Mouse (Mus musculus): ENCODE measurements around the gene Sez6.
A peak's percentile ranks its signal among the peaks of the same experiment; 100 is the strongest.

The Sez6 gene

DNA sequence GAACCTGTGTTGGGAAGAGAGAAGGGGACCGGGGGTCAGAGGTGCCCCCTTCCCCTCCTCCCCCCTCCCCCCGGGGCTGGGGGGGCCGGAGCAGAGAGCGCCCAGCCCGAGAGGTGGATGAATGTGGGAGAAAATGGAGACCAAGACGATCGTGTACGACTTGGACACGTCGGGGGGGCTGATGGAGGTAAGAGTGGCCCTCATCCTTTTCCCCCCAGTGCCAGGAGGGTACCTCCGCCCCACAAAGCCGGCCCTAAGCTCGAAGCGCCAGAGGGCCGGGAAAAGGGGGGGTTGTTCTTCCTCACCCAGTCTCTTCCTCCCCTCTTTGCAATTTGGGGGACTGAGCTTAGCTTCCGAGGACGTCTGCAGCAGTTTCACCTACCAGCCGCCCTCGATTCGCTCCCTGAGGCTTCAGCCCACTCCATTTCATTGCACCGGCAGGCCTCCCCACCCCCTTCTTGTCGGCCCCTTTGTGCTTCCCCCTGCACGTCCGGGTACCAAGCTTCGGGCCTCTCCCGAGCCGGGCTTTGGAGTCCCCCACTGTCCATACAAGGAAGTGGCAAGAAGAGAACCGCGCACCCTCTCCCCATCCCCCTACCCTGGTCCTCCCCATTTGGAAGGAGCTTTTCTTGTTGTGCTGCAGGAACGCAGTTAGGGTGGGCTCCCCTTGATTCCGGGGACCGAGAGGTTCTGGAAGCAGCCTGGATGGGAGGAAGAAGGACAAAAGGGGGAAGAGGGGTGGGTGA, 52.8 kb downstream of the Sez6 start:
- peak; percentile 68 for DNase-seq

DNA sequence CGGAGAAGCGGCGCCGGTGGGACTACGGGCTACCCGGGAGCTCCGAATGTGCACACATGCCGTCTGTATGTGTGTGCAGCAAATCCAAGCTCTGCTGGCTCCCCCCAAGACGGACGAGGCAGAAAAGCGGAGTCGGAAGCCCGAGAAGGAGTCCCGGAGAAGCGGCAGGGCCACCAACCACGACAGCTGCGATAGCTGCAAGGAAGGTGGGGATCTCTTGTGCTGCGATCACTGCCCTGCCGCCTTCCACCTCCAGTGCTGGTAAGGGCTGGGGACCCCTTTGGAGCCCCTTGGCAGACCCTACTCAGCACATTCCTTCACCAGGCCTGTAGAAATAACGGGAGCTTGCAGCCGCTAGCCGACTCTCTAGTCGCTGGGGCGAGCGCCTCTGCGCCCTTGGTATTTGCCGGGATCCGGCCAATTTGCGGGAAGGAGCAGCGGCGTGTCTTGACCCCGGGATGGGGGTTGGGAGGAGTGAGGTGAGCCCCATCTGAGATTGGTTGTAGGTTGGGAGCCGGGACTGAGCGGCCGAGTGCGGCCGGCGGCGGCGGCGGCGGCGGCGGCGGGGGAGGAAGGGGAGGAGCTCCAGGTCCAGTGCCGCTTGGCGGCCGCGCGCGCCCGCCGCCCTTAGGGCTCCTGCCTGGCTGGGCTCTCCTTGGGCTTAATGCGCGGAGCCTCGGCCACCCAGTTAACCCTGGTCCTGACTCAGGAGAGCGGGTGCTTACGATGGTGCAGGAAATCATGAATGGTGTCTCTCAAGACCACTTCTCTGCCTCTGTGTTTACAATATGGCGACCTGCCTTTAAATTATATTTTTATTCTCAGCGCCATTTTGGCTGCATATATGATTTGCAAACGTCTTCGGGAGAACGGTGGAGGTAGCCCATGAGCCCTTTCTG, 53.6 kb downstream of the Sez6 start:
- DNase-seq: peak; percentile 64

DNA sequence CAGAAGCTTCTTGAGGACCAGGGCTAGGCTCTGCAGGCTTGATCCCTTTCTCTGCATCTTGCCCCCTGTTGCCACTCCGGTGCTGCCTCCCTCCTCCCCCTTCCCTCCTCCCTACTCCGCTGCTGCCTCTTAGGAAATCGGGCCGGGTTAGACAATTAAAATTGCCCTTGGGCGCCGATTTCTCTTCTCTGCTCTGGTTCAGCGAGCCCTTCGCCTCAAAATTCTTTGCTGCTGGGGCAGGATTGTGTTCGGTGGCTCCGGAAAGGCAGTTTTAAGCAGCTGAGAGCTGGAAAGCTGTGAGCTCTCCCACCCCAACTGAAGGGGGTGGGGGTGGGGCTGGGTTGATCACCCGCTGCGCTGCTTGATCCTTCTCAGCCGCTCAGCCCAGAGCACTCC, 54.2 kb downstream of the Sez6 start:
- DNase-seq: no peak

DNA sequence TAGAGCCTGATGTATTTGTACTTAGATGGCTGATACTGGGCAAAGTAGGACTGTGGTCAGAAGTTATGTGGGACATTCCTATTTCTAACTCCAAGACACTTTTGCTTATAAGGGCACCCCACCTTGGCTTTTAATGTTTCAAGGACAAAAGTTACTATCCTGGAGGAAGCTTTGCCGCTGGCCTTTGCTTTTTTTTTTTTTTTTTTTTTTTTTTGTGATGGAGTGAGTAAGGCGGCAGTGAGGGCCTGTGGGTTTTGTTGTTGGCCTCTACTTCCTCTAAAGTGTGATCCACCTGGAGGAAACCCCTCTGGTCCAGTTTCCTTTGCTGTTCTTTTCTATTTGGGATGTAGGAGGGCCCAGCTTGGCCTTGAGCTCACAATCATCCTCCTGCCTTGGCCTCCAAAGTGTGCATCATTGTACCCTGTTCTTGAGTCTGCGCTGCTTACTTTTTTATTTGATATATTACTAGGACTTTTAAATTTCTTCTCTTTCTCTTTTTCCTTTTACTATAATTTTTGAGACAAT, 55.0 kb downstream of the Sez6 start:
- no peak for DNase-seq

DNA sequence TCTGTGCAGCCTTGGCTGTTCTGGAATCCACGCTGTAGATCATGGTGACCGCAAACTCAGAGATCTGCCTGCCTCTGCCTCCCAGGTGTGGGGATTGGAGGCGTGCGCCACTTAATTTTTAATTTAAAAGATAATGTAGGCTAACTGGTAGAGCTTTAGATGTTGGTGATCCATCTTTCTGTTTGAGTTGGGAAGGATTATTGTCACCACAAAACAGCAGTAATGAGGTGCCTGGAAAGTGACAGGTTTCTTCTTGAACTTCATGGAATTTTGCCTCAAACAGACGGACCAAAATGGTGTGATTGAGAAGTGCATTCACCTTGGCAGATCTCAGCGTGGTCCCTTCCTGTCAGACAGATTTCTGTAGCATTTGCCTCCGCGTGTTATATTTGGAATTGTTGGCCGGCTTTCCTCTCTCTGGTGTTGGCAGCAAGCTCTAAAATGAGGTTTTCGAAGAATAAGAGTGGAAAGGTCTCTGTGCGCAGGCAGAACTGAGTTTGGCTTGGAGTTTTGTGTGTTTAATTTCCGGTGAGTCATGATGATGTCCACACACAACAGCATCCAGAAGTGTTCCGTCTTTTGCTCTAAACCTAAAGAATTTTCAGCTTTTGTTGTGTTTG, 58.6 kb downstream of the Sez6 start:
- no peak for DNase-seq

DNA sequence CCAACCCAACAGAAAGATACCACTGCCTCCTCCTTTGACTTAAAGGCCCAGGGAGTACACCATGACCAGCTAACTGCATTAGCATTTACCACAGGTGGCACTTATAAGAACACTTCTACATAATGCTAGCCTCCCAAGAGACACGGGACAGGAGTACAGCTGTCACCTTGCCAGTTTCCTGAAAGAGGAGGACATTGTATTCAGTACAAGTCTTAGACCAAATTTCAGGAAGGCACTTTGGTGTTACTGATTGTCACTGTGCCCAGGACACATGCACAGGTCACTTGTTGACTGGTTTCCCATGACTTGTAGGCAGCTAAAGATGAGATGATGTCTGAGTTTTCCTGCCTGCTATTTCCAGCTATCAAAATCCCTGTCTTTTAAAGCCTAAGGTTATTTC, 65.0 kb downstream of the Sez6 start:
- DNase-seq: no peak

DNA sequence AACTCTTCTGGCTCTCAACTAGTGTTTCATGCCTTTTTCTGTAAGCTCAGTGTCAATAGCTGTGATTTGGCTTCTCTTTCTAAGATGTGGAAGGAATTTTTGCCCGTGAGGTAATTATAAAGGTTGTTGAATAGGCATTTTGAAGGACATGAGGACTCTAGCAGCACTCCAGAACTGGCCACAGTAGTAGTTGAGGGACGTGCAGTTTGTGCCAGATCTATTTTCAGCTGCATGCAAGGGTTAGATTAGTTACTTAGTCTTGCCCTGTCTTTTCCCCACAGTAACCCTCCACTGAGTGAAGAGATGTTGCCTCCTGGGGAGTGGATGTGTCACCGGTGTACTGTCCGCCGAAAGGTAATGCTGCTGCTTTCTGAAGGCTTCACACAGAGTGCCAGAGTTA, 75.8 kb downstream of the Sez6 start:
- DNase-seq: no peak

DNA sequence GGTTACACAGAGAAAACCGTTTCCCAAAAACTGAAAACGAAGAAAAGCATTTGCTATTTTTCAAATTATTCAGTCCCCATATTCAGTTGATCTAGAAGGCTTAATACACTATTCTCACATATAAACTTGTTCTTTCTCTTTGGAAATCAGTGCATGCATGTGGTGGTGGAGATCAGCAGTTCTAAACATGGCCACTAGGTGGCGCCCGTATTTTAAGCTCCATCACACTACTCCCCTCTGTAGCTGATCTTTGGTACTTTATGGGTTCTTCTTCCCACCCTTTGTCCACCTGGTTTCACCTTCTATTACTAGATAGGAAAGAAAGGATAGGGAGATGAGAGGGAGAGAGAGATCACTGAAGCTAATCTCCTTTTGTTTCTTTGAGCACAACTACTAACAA, 89.1 kb downstream of the Sez6 start:
- peak; percentile 76 for DNase-seq

DNA sequence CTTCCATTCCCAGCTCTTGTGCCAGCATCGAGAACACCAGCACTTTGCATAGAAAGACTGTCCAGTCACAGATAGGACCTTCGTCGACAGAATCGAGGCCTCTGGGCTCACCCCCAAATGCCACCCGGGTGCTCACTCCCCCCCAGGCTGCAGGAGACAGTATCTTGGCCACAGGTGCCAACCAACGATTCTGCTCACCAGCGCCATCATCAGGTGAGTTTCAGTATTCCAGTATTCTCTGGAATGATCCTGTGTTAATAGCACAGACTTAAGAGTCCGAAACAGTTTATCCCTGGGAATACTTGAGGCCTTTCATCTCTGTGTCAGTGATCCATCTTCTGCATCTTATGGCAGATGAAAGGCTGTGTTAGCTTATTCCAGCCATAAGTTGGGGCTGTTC, 93.0 kb downstream of the Sez6 start:
- DNase-seq: peak; percentile 42
